Mouse (Mus musculus) midbrain, embryonic 16.5 days (tissue): ENCODE measurements at regions not wholly inside any gene's neighbourhood (a gene's known extent, or its start where the extent isn't known, plus 50 kb on each side); places are given as distances from the start of the nearest gene placed in this dataset.

ENCODE experiments used
- ATAC-seq: fragments of 200-750 bp; cut with Nextera tagmentation; 2 replicates; pipeline ENCODE4 v1.8.0; 2017; ENCODE audit warnings: moderate TSS enrichment
- H3K27ac ChIP-seq: fragments of 300-500 bp; sonication (generic); 2 replicates; pipeline ENCODE4 v1.5.1; 2014; ENCODE audit warnings: mild to moderate bottlenecking, low read length, mixed read lengths
- H3K27me3 ChIP-seq: fragments of 300-500 bp; sonication (generic); 2 replicates; pipeline ENCODE4 v1.6.1; 2014; ENCODE audit warnings: low read depth, low read length, mixed read lengths; ENCODE audit not compliant: control insufficient read depth, insufficient read depth
- H3K36me3 ChIP-seq: fragments of 300-500 bp; sonication (generic); 2 replicates; pipeline ENCODE4 v1.6.1; 2014; ENCODE audit warnings: mild to moderate bottlenecking, low read length, moderate library complexity, mixed read lengths; ENCODE audit not compliant: control insufficient read depth, insufficient read depth
- H3K4me1 ChIP-seq: fragments of 300-500 bp; sonication (generic); 2 replicates; pipeline ENCODE4 v1.6.1; 2014; ENCODE audit warnings: mild to moderate bottlenecking, low read length, mixed read lengths; ENCODE audit not compliant: control insufficient read depth, insufficient read depth
- H3K4me2 ChIP-seq: fragments of 300-500 bp; sonication (generic); 2 replicates; pipeline ENCODE4 v1.6.1; 2014; ENCODE audit warnings: mild to moderate bottlenecking, low read length, mixed read lengths
- H3K4me3 ChIP-seq: fragments of 300-500 bp; sonication (generic); 2 replicates; pipeline ENCODE4 v1.5.1; 2014; ENCODE audit warnings: low read depth, mild to moderate bottlenecking, low read length, moderate library complexity, mixed read lengths
- H3K9ac ChIP-seq: fragments of 300-500 bp; sonication (generic); 2 replicates; pipeline ENCODE4 v1.6.1; 2014; ENCODE audit warnings: low read depth, low read length, mixed read lengths
- H3K9me3 ChIP-seq: fragments of 300-500 bp; sonication (generic); replicated peaks from 2 replicates; pipeline ENCODE4 v1.6.1; 2014; ENCODE audit warnings: mild to moderate bottlenecking, low read length, mixed read lengths; ENCODE audit not compliant: control insufficient read depth, poor library complexity, severe bottlenecking
- WGBS: fragments of 180-500 bp; shearing (Covaris S2); extraction: QIAGEN DNeasy Blood & Tissue Kit; methylation state at CpG from one replicate; pipeline ENCODE4 v1.1.7; 2014; 5-methylcytosine and 5-hydroxymethylcytosine counted together

- ATAC-seq = no peak
- no peaks in the 10 kb centered on the region for H3K9me3 ChIP-seq
- H3K27ac ChIP-seq = no peak overlapping the region
- no peaks in the 10 kb centered on the region for H3K4me1 ChIP-seq
- WGBS = 86% methylated on average over 15 of the region's 15 CpGs
- H3K9ac ChIP-seq = no peak overlapping the region
- H3K4me2 ChIP-seq = no peak overlapping the region
- no peaks in the 10 kb centered on the region for H3K36me3 ChIP-seq
- H3K27me3 ChIP-seq = no peaks in the 10 kb centered on the region
- no peak overlapping the region for H3K4me3 ChIP-seq
Measured at GRCm38 (mm10) chr5:77469236-77469766, 61.5 kb upstream of the Igfbp7 start.

DNA sequence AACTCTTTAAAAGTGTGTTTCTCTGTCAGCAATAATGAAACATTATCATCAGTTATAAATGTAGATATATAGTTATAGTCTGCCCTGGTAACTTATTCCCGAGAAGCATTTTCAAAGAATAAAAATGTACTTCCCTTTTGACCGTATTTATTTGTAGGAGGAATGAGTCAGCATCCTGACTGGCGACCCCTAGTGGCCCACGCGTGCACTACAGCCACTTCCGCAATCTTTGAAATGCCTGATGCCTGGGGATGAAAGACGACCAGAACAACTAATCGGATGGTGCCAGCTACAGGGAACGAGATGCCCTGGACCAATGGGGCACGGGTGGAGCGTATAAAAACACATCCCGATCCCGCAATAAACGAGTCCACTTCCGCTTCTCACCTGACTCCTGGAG is 60.6 kb upstream of the Igfbp7 start:
- WGBS = 68% methylated on average over 15 of the region's 15 CpGs
- H3K36me3 ChIP-seq = no peaks in the 10 kb centered on the region
- H3K27me3 ChIP-seq = no peaks in the 10 kb centered on the region
- no peak overlapping the region for H3K4me3 ChIP-seq
- no peak overlapping the region for H3K9ac ChIP-seq
- no peak overlapping the region for H3K4me2 ChIP-seq
- H3K9me3 ChIP-seq = no peaks in the 10 kb centered on the region
- H3K4me1 ChIP-seq = no peaks in the 10 kb centered on the region
- H3K27ac ChIP-seq = no peak overlapping the region
- ATAC-seq = no peak

GRCm38 (mm10) chr5:77464851-77465548 is 57.2 kb upstream of the Igfbp7 start:
- H3K4me2 ChIP-seq = no peak overlapping the region
- H3K36me3 ChIP-seq = no peaks in the 10 kb centered on the region
- H3K4me3 ChIP-seq = no peak overlapping the region
- no peaks in the 10 kb centered on the region for H3K9me3 ChIP-seq
- H3K4me1 ChIP-seq = no peaks in the 10 kb centered on the region
- ATAC-seq = no peak
- no peaks in the 10 kb centered on the region for H3K27me3 ChIP-seq
- WGBS = 63% methylated on average over 19 of the region's 19 CpGs
- no peak overlapping the region for H3K27ac ChIP-seq
- no peak overlapping the region for H3K9ac ChIP-seq

DNA sequence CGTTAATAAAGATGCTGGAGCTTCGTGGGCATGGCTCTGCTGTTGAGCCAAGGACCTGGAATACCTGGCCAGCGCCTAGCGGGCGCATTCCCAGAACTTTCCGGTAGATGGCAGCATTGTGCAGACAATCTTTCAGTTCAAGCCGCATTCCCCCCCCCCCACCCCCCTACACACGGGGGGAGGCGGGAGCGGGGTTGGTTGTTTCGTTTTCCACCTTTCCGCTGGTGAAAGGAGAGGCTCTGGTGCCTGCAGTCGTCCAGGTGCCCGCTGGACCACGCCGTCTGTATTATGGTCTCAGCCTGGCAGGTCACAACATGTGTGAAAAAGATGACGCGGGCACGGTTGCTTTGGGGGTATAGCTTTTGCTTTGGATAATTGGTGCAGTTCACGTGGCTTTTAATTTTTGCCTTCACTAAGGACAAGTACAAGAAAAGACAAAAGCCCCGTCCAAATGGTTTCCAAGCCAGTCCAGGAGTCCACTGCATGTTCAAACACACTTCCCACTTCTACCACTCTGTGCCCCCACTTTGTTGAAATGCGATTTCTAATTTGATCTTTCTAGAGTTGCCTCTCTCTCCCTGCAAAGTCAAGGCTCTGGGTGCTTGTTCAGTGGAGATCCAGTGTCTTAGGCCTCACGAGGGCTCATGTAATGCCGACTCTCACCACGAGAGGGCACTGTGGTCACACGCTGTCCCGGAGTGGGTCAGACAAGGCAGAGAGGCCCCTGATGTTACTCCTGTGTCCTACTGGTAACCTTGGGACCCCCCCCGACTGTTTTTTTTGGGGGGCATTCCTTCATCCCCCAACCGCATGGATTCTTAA is 52.3 kb upstream of the Igfbp7 start:
- peak; percentile 94 for ATAC-seq
- Histone ChIP-seq H3K4me1 (no peaks in the 10 kb centered on the region), H3K27ac (peak overlapping the region; percentile 87), H3K9me3 (no peaks in the 10 kb centered on the region), H3K36me3 (no peaks in the 10 kb centered on the region), H3K4me2 (peak overlapping the region; percentile 62), H3K9ac (peak overlapping the region; percentile 65), H3K27me3 (peaks cover 2% of the 10 kb centered on the region; the same call in 1 of the 2 replicates), H3K4me3 (peak overlapping the region; percentile 47)
- 2% methylated on average over 28 of the region's 29 CpGs for WGBS
